Mouse (Mus musculus) stomach, embryonic 14.5 days (tissue): Measurements from ENCODE around the gene Stard13. TPM values are rescaled to one million over a fixed set of nuclear protein-coding genes. Genes with fewer than 3 reads are reported as not detected.

Experiments
- ATAC-seq: fragments of 200-750 bp; cut with Nextera tagmentation; 2 replicates; pipeline ENCODE4 v1.8.0; 2017; ENCODE audit warnings: low read depth, moderate TSS enrichment; ENCODE audit not compliant: insufficient number of reproducible peaks, insufficient read depth, low FRiP score
- H3K27ac ChIP-seq: fragments of 300-500 bp; sonication (generic); 2 replicates; pipeline ENCODE4 v1.5.1; 2014; ENCODE audit warnings: mild to moderate bottlenecking, low read length, moderate library complexity, mixed read lengths
- H3K27me3 ChIP-seq: fragments of 300-500 bp; sonication (generic); 2 replicates; pipeline ENCODE4 v1.6.1; 2014; ENCODE audit warnings: low read length, control low read depth, mixed read lengths; ENCODE audit not compliant: control insufficient read depth, insufficient read depth
- H3K36me3 ChIP-seq: fragments of 300-500 bp; sonication (generic); 2 replicates; pipeline ENCODE4 v1.6.1; 2014; ENCODE audit warnings: mild to moderate bottlenecking, control low read depth, low read length, moderate library complexity, mixed read lengths; ENCODE audit not compliant: control insufficient read depth, insufficient read depth
- H3K4me1 ChIP-seq: fragments of 300-500 bp; sonication (generic); 2 replicates; pipeline ENCODE4 v1.6.1; 2014; ENCODE audit warnings: low read length, control low read depth, mixed read lengths; ENCODE audit not compliant: control insufficient read depth, insufficient read depth
- H3K4me2 ChIP-seq: fragments of 300-500 bp; sonication (generic); replicated peaks from 2 replicates; pipeline ENCODE4 v1.6.1; 2014; ENCODE audit warnings: low read depth, low read length, control low read depth
- H3K4me3 ChIP-seq: fragments of 300-500 bp; sonication (generic); 2 replicates; pipeline ENCODE4 v1.5.1; 2014; ENCODE audit warnings: low read depth, low read length, control low read depth
- H3K9ac ChIP-seq: fragments of 300-500 bp; sonication (generic); replicated peaks from 2 replicates; pipeline ENCODE4 v1.6.1; 2014; ENCODE audit warnings: low read depth, mild to moderate bottlenecking, control low read depth, low read length, moderate library complexity, mixed read lengths
- H3K9me3 ChIP-seq: fragments of 300-500 bp; sonication (generic); 2 replicates; pipeline ENCODE4 v1.6.1; 2016; ENCODE audit warnings: low read depth, low read length, control low read depth; ENCODE audit not compliant: control insufficient read depth
- WGBS: fragments of 180-500 bp; shearing (Covaris S2); extraction: QIAGEN DNeasy Blood & Tissue Kit; methylation state at CpG from one replicate; pipeline ENCODE4 v1.1.7; 2014; 5-methylcytosine and 5-hydroxymethylcytosine counted together
- polyA plus RNA-seq: library from polyadenylated mRNA; unstranded; fragments of >200 nt; fragmentation: Nextera tagmentation; extraction: Ambion mirVana; gene quantifications from 2 replicates; pipeline ENCODE4 v1.2.1, GENCODE M21; 2014

The Stard13 gene
- polyA plus RNA-seq, 1 experiment from 2014 or later: 14.1 TPM

GRCm38 (mm10) chr5:151092886-151093665 is 140.6 kb downstream of the Stard13 start:
- no peak for ATAC-seq
- Histone ChIP-seq H3K4me3 (no peak overlapping the region), H3K36me3 (no peaks in the 10 kb centered on the region; the same call in 1 of the 2 replicates), H3K9ac (no peak overlapping the region), H3K9me3 (no peaks in the 10 kb centered on the region), H3K4me1 (peaks cover 15% of the 10 kb centered on the region), H3K4me2 (no peak overlapping the region), H3K27ac (no peak overlapping the region), H3K27me3 (no peaks in the 10 kb centered on the region)
- 69% methylated on average over 3 of the region's 3 CpGs for WGBS

- no peak for ATAC-seq
- Histone ChIP-seq H3K4me1 (peaks cover 6% of the 10 kb centered on the region), H3K4me2 (no peak overlapping the region), H3K4me3 (no peak overlapping the region), H3K27ac (no peak overlapping the region), H3K9me3 (no peaks in the 10 kb centered on the region), H3K36me3 (no peaks in the 10 kb centered on the region; the same call in 1 of the 2 replicates), H3K9ac (no peak overlapping the region), H3K27me3 (no peaks in the 10 kb centered on the region)
- 87% methylated on average over 6 of the region's 6 CpGs for WGBS
These were observed 142.6 kb downstream of the Stard13 start for GRCm38 (mm10) chr5:151090996-151091395.

- H3K4me1 ChIP-seq: peaks cover 4% of the 10 kb centered on the region; the same call in 1 of the 2 replicates
- H3K9me3 ChIP-seq: no peaks in the 10 kb centered on the region
- no peak overlapping the region for H3K27ac ChIP-seq
- ATAC-seq: no peak
- 45% methylated on average over 6 of the region's 6 CpGs for WGBS
- no peaks in the 10 kb centered on the region for H3K36me3 ChIP-seq
- H3K4me3 ChIP-seq: no peak overlapping the region
- no peak overlapping the region for H3K9ac ChIP-seq
- no peak overlapping the region for H3K4me2 ChIP-seq
- no peaks in the 10 kb centered on the region for H3K27me3 ChIP-seq
These were observed 144.4 kb downstream of the Stard13 start for GRCm38 (mm10) chr5:151089201-151089600.

GRCm38 (mm10) chr5:151086425-151087202 is 147.0 kb downstream of the Stard13 start:
- ATAC-seq: no peak
- no peak overlapping the region for H3K27ac ChIP-seq

GRCm38 (mm10) chr5:151085749-151086148 is 147.9 kb downstream of the Stard13 start:
- peaks cover 4% of the 10 kb centered on the region; the same call in 1 of the 2 replicates for H3K4me1 ChIP-seq
- 70% methylated on average over 8 of the region's 8 CpGs for WGBS
- no peak overlapping the region for H3K4me3 ChIP-seq
- no peak for ATAC-seq
- no peaks in the 10 kb centered on the region for H3K36me3 ChIP-seq
- no peak overlapping the region for H3K4me2 ChIP-seq
- H3K27ac ChIP-seq: no peak overlapping the region
- no peak overlapping the region for H3K9ac ChIP-seq
- H3K27me3 ChIP-seq: no peaks in the 10 kb centered on the region
- H3K9me3 ChIP-seq: no peaks in the 10 kb centered on the region

More at GRCm38 (mm10) chr5:151086425-151087202, 147.0 kb downstream of the Stard13 start:
- 56% methylated on average over 9 of the region's 9 CpGs for WGBS
- no peaks in the 10 kb centered on the region for H3K36me3 ChIP-seq
- H3K9me3 ChIP-seq: no peaks in the 10 kb centered on the region
- H3K27me3 ChIP-seq: no peaks in the 10 kb centered on the region
- H3K4me1 ChIP-seq: peaks cover 4% of the 10 kb centered on the region; the same call in 1 of the 2 replicates
- no peak overlapping the region for H3K4me3 ChIP-seq
- no peak overlapping the region for H3K9ac ChIP-seq
- no peak overlapping the region for H3K4me2 ChIP-seq

- Histone ChIP-seq H3K4me2 (no peak overlapping the region), H3K4me1 (no peaks in the 10 kb centered on the region), H3K9ac (no peak overlapping the region), H3K9me3 (no peaks in the 10 kb centered on the region), H3K27me3 (no peaks in the 10 kb centered on the region), H3K4me3 (no peak overlapping the region), H3K27ac (no peak overlapping the region), H3K36me3 (no peaks in the 10 kb centered on the region)
- ATAC-seq: no peak
- 89% methylated on average over 4 of the region's 4 CpGs for WGBS
These were observed 153.4 kb downstream of the Stard13 start for GRCm38 (mm10) chr5:151080276-151080675.

- Histone ChIP-seq H3K27ac (no peak overlapping the region), H3K9me3 (no peaks in the 10 kb centered on the region), H3K4me3 (no peak overlapping the region), H3K27me3 (no peaks in the 10 kb centered on the region), H3K4me2 (no peak overlapping the region), H3K4me1 (no peaks in the 10 kb centered on the region), H3K9ac (no peak overlapping the region), H3K36me3 (no peaks in the 10 kb centered on the region)
- WGBS: 92% methylated on average over 2 of the region's 2 CpGs
- ATAC-seq: no peak
These were observed 155.7 kb downstream of the Stard13 start for GRCm38 (mm10) chr5:151077953-151078352.

- H3K4me1 ChIP-seq: no peaks in the 10 kb centered on the region
- no peak for ATAC-seq
- no peaks in the 10 kb centered on the region for H3K9me3 ChIP-seq
- no peaks in the 10 kb centered on the region for H3K36me3 ChIP-seq
- H3K27me3 ChIP-seq: no peaks in the 10 kb centered on the region
- H3K27ac ChIP-seq: no peak overlapping the region
- no peak overlapping the region for H3K4me3 ChIP-seq
- H3K4me2 ChIP-seq: no peak overlapping the region
- H3K9ac ChIP-seq: no peak overlapping the region
- whole genome bisulfite sequencing: 61% methylated on average over 3 of the region's 3 CpGs
These were observed 156.7 kb downstream of the Stard13 start for GRCm38 (mm10) chr5:151076917-151077316.
